Mouse (Mus musculus) limb, embryonic 12.5 days (tissue): Measurements from ENCODE around the gene Lgr4. TPM values are rescaled to one million over a fixed set of nuclear protein-coding genes. Genes with fewer than 3 reads are reported as not detected.

Source experiments
- ATAC-seq: fragments of 200-750 bp; cut with Nextera tagmentation; 2 replicates; pipeline ENCODE4 v1.8.0; 2017; ENCODE audit warnings: low read depth, moderate TSS enrichment; ENCODE audit not compliant: insufficient number of reproducible peaks, insufficient read depth, low FRiP score, low TSS enrichment
- H3K27ac ChIP-seq: fragments of 300-500 bp; sonication (generic); 2 replicates; pipeline ENCODE4 v1.5.1; 2016; ENCODE audit warnings: mild to moderate bottlenecking, moderate library complexity
- H3K27me3 ChIP-seq: fragments of 300-500 bp; sonication (generic); 2 replicates; pipeline ENCODE4 v1.6.1; 2016; ENCODE audit warnings: mild to moderate bottlenecking, moderate library complexity
- H3K36me3 ChIP-seq: fragments of 300-500 bp; sonication (generic); 2 replicates; pipeline ENCODE4 v1.6.1; 2016; ENCODE audit warnings: mild to moderate bottlenecking, moderate library complexity
- H3K4me1 ChIP-seq: fragments of 300-500 bp; sonication (generic); replicated peaks from 2 replicates; pipeline ENCODE4 v1.6.1; 2016
- H3K4me2 ChIP-seq: fragments of 300-500 bp; sonication (generic); 2 replicates; pipeline ENCODE4 v1.6.1; 2016; ENCODE audit warnings: mild to moderate bottlenecking, moderate library complexity
- H3K4me3 ChIP-seq: fragments of 300-500 bp; sonication (generic); replicated peaks from 2 replicates; pipeline ENCODE4 v1.5.1; 2016; ENCODE audit warnings: mild to moderate bottlenecking
- H3K9ac ChIP-seq: fragments of 300-500 bp; sonication (generic); replicated peaks from 2 replicates; pipeline ENCODE4 v1.6.1; 2016; ENCODE audit warnings: mild to moderate bottlenecking, moderate library complexity
- H3K9me3 ChIP-seq: fragments of 300-500 bp; sonication (generic); 2 replicates; pipeline ENCODE4 v1.6.1; 2016; ENCODE audit warnings: mild to moderate bottlenecking, moderate library complexity
- WGBS: fragments of 180-500 bp; shearing (Covaris S2); methylation state at CpG from one replicate; pipeline ENCODE4 v1.1.7; 2016; 5-methylcytosine and 5-hydroxymethylcytosine counted together
- polyA plus RNA-seq: library from polyadenylated mRNA; unstranded; fragments of >200 nt; fragmentation: Nextera tagmentation; extraction: Ambion mirVana; gene quantifications from 2 replicates; pipeline ENCODE4 v1.2.1, GENCODE M21; 2016

The Lgr4 gene
- polyA plus RNA-seq, 1 experiment from 2014 or later, result 22.1 TPM

- Histone ChIP-seq H3K36me3 (no peaks in the 10 kb centered on the region), H3K4me1 (peaks cover 17% of the 10 kb centered on the region; the same call in 1 of the 2 replicates), H3K27me3 (no peaks in the 10 kb centered on the region), H3K9me3 (no peaks in the 10 kb centered on the region), H3K4me3 (no peak overlapping the region), H3K27ac (no peak overlapping the region), H3K4me2 (no peak overlapping the region), H3K9ac (no peak overlapping the region)
- no peak for ATAC-seq
These were observed 32.1 kb downstream of the Lgr4 start for GRCm38 (mm10) chr2:109949519-109949918.

DNA sequence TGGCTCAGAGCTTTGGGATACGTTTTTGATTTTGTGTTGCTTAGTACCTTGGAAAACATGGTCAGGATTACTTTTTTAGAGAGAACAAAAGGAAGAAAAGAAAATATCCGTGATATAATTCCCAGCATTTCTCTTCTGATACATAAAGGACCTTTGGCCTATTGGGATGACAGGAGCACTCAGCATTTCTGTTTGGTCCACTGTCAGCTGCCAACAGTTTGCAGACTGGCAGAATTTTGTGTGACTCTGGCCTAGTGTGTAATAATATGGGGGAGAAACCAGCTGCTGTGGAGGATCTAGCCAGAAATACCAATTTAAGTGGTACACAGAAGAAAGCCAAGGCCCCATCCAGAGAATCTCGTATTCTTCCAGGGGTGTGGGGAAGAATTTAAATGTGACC lies 32.9 kb downstream of the Lgr4 start:
- Histone ChIP-seq H3K4me1 (peaks cover 17% of the 10 kb centered on the region), H3K27ac (no peak overlapping the region), H3K27me3 (no peaks in the 10 kb centered on the region), H3K36me3 (no peaks in the 10 kb centered on the region), H3K9ac (no peak overlapping the region), H3K4me2 (no peak overlapping the region), H3K4me3 (no peak overlapping the region), H3K9me3 (no peaks in the 10 kb centered on the region)
- no peak for ATAC-seq
- WGBS, result 76% methylated on average over 3 of the region's 3 CpGs

DNA sequence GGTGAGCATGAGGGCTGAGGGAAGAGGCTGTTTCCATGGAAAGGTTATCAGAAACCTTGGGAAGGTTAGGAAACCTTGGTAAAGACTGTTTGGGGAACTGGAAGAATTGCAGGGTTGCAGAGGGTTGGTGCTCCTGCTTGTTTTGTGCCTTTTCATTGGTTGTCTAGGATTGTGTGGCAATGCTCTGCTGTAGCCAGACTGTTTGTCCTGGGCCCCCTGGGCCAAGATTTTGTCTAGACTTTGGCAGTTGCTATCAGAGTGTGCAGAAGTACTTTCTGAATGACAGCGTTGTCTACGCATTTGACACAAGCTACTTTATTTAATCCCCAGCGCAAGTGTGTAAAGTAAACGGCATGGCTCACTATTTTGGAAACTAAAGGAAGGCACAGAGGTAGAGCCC lies 33.6 kb downstream of the Lgr4 start:
- no peaks in the 10 kb centered on the region for H3K27me3 ChIP-seq
- H3K4me2 ChIP-seq, result no peak overlapping the region
- H3K27ac ChIP-seq, result no peak overlapping the region
- WGBS, result 90% methylated on average over 4 of the region's 4 CpGs
- no peak for ATAC-seq
- no peaks in the 10 kb centered on the region for H3K36me3 ChIP-seq
- H3K9me3 ChIP-seq, result no peaks in the 10 kb centered on the region
- no peak overlapping the region for H3K9ac ChIP-seq
- H3K4me3 ChIP-seq, result no peak overlapping the region
- H3K4me1 ChIP-seq, result peaks cover 17% of the 10 kb centered on the region

GRCm38 (mm10) chr2:109953048-109953717 lies 35.7 kb downstream of the Lgr4 start:
- ATAC-seq, result no peak; the same call in 1 of the 2 replicates
- H3K36me3 ChIP-seq, result no peaks in the 10 kb centered on the region
- no peaks in the 10 kb centered on the region for H3K9me3 ChIP-seq
- H3K4me2 ChIP-seq, result no peak overlapping the region
- no peak overlapping the region for H3K27ac ChIP-seq
- H3K27me3 ChIP-seq, result no peaks in the 10 kb centered on the region
- no peak overlapping the region for H3K4me3 ChIP-seq
- no peak overlapping the region for H3K9ac ChIP-seq
- peaks cover 17% of the 10 kb centered on the region for H3K4me1 ChIP-seq
- WGBS, result 86% methylated on average over 10 of the region's 10 CpGs

DNA sequence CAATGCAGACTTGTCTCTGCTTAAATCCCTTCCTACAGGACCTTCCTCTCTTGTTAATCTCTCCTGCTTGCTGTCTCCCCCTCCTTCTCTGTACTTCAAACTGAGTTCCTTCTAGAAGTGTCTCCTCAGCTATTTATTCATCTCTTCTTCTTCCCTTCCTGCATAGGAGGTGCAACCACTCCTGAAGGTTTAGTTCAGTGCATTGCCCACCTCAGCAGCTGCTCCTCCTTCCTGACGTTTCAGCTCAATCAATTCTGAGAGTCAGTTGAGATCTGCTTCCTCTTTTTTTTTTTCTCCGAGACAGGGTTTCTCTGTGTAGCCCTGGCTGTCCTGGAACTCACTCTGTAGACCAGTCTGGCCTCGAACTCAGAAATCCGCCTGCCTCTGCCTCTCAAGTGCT lies 36.4 kb downstream of the Lgr4 start:
- no peak for ATAC-seq
- Histone ChIP-seq H3K27ac (no peak overlapping the region), H3K27me3 (no peaks in the 10 kb centered on the region), H3K9me3 (no peaks in the 10 kb centered on the region), H3K9ac (no peak overlapping the region), H3K36me3 (no peaks in the 10 kb centered on the region), H3K4me1 (peaks cover 17% of the 10 kb centered on the region), H3K4me3 (no peak overlapping the region), H3K4me2 (no peak overlapping the region)
- 75% methylated on average over 4 of the region's 4 CpGs for WGBS

DNA sequence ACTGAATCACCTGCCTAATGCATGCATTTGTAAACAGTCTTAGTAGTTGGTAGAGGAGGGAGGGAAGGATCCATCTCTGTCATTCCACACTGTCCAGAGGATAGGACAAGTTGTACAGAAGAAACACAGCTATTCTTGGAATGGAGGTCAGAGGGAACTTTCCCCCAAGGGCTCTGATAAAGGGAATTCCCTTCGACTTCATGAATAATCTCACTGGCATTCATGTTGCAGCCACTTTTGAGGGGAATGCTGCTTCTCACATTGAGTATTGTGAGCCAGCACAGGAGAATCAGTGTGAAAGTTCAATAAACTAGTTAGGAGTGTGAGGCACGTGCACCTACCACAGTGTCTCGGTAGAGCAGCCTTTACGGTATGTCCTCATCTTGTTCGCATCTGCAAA lies 37.6 kb downstream of the Lgr4 start:
- Histone ChIP-seq H3K36me3 (no peaks in the 10 kb centered on the region), H3K4me2 (no peak overlapping the region), H3K27me3 (no peaks in the 10 kb centered on the region), H3K4me1 (peaks cover 27% of the 10 kb centered on the region), H3K4me3 (no peak overlapping the region), H3K9me3 (no peaks in the 10 kb centered on the region), H3K9ac (no peak overlapping the region), H3K27ac (no peak overlapping the region)
- ATAC-seq, result no peak
- WGBS, result 77% methylated on average over 5 of the region's 5 CpGs

DNA sequence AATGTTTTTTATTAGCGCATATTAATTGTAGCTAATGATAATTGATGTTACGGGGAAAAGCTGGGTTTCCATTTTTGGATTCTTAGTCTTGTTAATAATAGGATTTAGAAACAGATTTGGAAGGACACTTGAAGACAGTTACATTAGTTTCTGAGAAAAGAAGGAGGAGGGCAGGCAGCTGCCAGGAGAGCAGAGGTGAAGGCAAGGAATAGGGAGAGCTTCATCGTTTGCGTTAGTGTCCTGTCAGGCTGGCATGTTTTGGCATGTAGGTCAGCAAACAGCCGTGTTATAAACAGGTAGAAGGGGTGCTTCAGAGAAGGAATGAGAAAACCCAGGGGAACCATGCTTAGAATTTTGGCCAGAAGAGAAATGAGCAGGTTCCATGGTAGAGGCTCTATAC lies 38.5 kb downstream of the Lgr4 start:
- no peaks in the 10 kb centered on the region for H3K36me3 ChIP-seq
- H3K4me1 ChIP-seq, result peaks cover 30% of the 10 kb centered on the region
- H3K27ac ChIP-seq, result no peak overlapping the region
- H3K4me2 ChIP-seq, result no peak overlapping the region
- H3K4me3 ChIP-seq, result no peak overlapping the region
- no peaks in the 10 kb centered on the region for H3K9me3 ChIP-seq
- H3K27me3 ChIP-seq, result no peaks in the 10 kb centered on the region
- H3K9ac ChIP-seq, result no peak overlapping the region
- ATAC-seq, result no peak
- WGBS, result 83% methylated on average over 5 of the region's 5 CpGs

GRCm38 (mm10) chr2:109956785-109957184 lies 39.3 kb downstream of the Lgr4 start:
- 75% methylated on average over 4 of the region's 4 CpGs for WGBS

GRCm38 (mm10) chr2:109958692-109959406 lies 41.4 kb downstream of the Lgr4 start:
- ATAC-seq, result no peak
- no peak overlapping the region for H3K4me2 ChIP-seq
- H3K4me1 ChIP-seq, result peaks cover 17% of the 10 kb centered on the region
- no peaks in the 10 kb centered on the region for H3K36me3 ChIP-seq
- no peak overlapping the region for H3K9ac ChIP-seq
- no peaks in the 10 kb centered on the region for H3K9me3 ChIP-seq
- H3K27ac ChIP-seq, result 0 out of 2 replicates have a peak overlapping the region, but pooled peaks have one; percentile 23
- H3K4me3 ChIP-seq, result no peak overlapping the region
- WGBS, result 79% methylated on average over 4 of the region's 4 CpGs
- H3K27me3 ChIP-seq, result no peaks in the 10 kb centered on the region

More at GRCm38 (mm10) chr2:109956785-109957184, 39.3 kb downstream of the Lgr4 start:
- Histone ChIP-seq H3K27me3 (no peaks in the 10 kb centered on the region), H3K4me2 (no peak overlapping the region), H3K27ac (no peak overlapping the region), H3K4me3 (no peak overlapping the region), H3K4me1 (peaks cover 30% of the 10 kb centered on the region), H3K9ac (no peak overlapping the region), H3K36me3 (no peaks in the 10 kb centered on the region), H3K9me3 (no peaks in the 10 kb centered on the region)
- ATAC-seq, result no peak

GRCm38 (mm10) chr2:109959407-109960075 lies 42.1 kb downstream of the Lgr4 start:
- Histone ChIP-seq H3K27ac (peak overlapping the region; percentile 37), H3K27me3 (no peaks in the 10 kb centered on the region), H3K36me3 (no peaks in the 10 kb centered on the region), H3K4me1 (peaks cover 17% of the 10 kb centered on the region), H3K9me3 (no peaks in the 10 kb centered on the region), H3K4me2 (no peak overlapping the region), H3K4me3 (no peak overlapping the region), H3K9ac (no peak overlapping the region)
- WGBS, result 63% methylated on average over 11 of the region's 11 CpGs
- ATAC-seq, result 0 out of 2 replicates have a peak, but pooled peaks have one; percentile 63

DNA sequence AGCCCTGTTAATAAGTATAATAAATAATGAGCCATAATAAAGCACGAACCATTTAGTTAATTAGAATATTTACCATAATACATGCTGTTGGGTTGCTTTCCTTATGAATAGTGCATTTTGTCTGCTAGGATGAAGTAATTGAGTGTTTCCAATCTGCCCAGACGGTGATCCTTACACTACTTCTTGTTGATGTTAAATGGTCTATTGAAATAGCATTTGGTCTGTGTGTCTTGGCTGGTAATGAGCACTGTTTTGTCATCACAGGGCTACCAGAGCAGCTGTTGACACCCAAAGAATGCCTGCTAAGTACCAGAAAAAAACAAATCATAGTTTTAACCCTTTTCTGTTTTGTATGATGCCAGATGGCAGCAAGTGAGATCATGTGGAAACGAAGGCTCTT lies 42.8 kb downstream of the Lgr4 start:
- no peaks in the 10 kb centered on the region for H3K36me3 ChIP-seq
- no peaks in the 10 kb centered on the region for H3K27me3 ChIP-seq
- 54% methylated on average over 3 of the region's 3 CpGs for WGBS
- H3K9ac ChIP-seq, result no peak overlapping the region
- peak; percentile 66; the same call in 1 of the 2 replicates for ATAC-seq
- no peak overlapping the region for H3K4me2 ChIP-seq
- H3K9me3 ChIP-seq, result no peaks in the 10 kb centered on the region
- no peak overlapping the region for H3K27ac ChIP-seq
- peaks cover 17% of the 10 kb centered on the region for H3K4me1 ChIP-seq
- H3K4me3 ChIP-seq, result no peak overlapping the region
